Mouse (Mus musculus) spleen, adult 2 months (tissue): ENCODE results near the gene Krt77. TPM values are rescaled to one million over a fixed set of nuclear protein-coding genes. Genes with fewer than 3 reads are reported as not detected.

Experiments
- DNase-seq, 2 experiments: peaks; one replicate each; pipeline versions ENCODE4 v3.0.0 to v3.0.0-alpha.2; 2012 to 2021; ENCODE audit warnings: low spot score in 2 of 2, low read depth in 1 of 2
- H3K27ac ChIP-seq: fragments of 200-500 bp; 2 replicates; pipeline ENCODE4 v1.5.1; 2012; ENCODE audit warnings: low read length, inconsistent platforms; ENCODE audit not compliant: insufficient read depth
- H3K27me3 ChIP-seq: fragments of 200-500 bp; 2 replicates; pipeline ENCODE4 v1.6.1; 2012; ENCODE audit warnings: mild to moderate bottlenecking, moderate library complexity, low read length, inconsistent platforms; ENCODE audit not compliant: control insufficient read depth, insufficient read depth
- H3K36me3 ChIP-seq: fragments of 200-500 bp; 2 replicates; pipeline ENCODE4 v1.6.1; 2012; ENCODE audit warnings: mild to moderate bottlenecking, low read length, inconsistent platforms; ENCODE audit not compliant: control insufficient read depth, insufficient read depth
- H3K4me1 ChIP-seq: fragments of 200-500 bp; 2 replicates; pipeline ENCODE4 v1.6.1; 2011; ENCODE audit warnings: inconsistent platforms; ENCODE audit not compliant: control insufficient read depth, insufficient read depth, insufficient read length
- H3K4me3 ChIP-seq: fragments of 200-500 bp; 2 replicates; pipeline ENCODE4 v1.5.1; 2011; ENCODE audit warnings: mild to moderate bottlenecking, inconsistent platforms; ENCODE audit not compliant: insufficient read depth, insufficient read length; ENCODE audit errors: extremely low read depth
- CTCF ChIP-seq: fragments of 200-500 bp; IDR thresholded peaks from 2 replicates; pipeline ENCODE4 v1.5.1; 2011; ENCODE audit warnings: mild to moderate bottlenecking, inconsistent platforms; ENCODE audit not compliant: insufficient read depth, insufficient read length, insufficient replicate concordance; ENCODE audit errors: extremely low read depth
- POLR2A ChIP-seq: fragments of 200-500 bp; IDR thresholded peaks from 2 replicates; pipeline ENCODE4 v1.6.1; 2011; ENCODE audit warnings: low read depth, low read length, inconsistent platforms
- WGBS: fragments of 180-500 bp; shearing (Covaris S2); methylation state at CpG from one replicate; pipeline ENCODE4 v1.1.7; 2018; 5-methylcytosine and 5-hydroxymethylcytosine counted together
- polyA plus RNA-seq: library from polyadenylated mRNA; depleted of rRNA; stranded (reverse); fragments of >200 nt; gene quantifications from 2 replicates; pipeline ENCODE4 v1.2.3, GENCODE M21; 2012

Krt77 gene
- polyA plus RNA-seq, 1 experiment, result not detected

- DNase-seq, result no peak
- no peaks in the 10 kb centered on the region for H3K4me1 ChIP-seq
- no peaks in the 10 kb centered on the region for H3K36me3 ChIP-seq
- peaks cover 1% of the 10 kb centered on the region; the same call in 1 of the 2 replicates for H3K27me3 ChIP-seq
- no peak overlapping the region for H3K4me3 ChIP-seq
- H3K27ac ChIP-seq, result no peak overlapping the region
- TF ChIP-seq CTCF (no peak), POLR2A (no peak)
- WGBS, result 26% methylated on average over 11 of the region's 11 CpGs
Observed at GRCm38 (mm10) chr15:101858673-101859425, 10.7 kb downstream of the Krt77 start.

DNA sequence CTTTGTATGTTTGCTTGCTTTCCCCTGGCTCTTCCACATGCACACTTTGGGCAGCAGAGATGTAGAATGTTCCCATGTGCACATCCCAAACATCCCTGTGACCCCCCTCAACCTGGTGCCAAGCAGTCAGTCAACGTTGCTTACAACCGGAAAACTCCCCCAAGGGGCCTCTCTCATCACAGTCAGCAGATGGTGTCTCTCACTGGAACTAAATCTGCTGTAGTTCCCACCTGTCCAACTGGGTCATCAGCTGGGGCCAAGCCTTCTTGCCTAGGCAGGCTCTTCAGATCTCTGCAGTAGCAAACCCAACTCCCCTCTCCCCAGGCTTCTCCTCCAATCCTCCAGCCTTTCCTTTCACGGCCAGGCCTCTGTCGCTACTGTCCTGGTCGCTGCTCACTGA lies 12.8 kb downstream of the Krt77 start:
- Histone ChIP-seq H3K4me3 (no peak overlapping the region), H3K36me3 (no peaks in the 10 kb centered on the region), H3K27me3 (peaks cover 1% of the 10 kb centered on the region; the same call in 1 of the 2 replicates), H3K27ac (no peak overlapping the region), H3K4me1 (no peaks in the 10 kb centered on the region)
- no peak for TF ChIP-seq POLR2A
- no peak for TF ChIP-seq CTCF
- WGBS, result 69% methylated on average over 5 of the region's 5 CpGs
- DNase-seq, result no peak

GRCm38 (mm10) chr15:101855732-101856131 lies 13.8 kb downstream of the Krt77 start:
- Histone ChIP-seq H3K4me1 (no peaks in the 10 kb centered on the region), H3K4me3 (no peak overlapping the region), H3K27ac (no peak overlapping the region), H3K36me3 (no peaks in the 10 kb centered on the region), H3K27me3 (peaks cover 1% of the 10 kb centered on the region; the same call in 1 of the 2 replicates)
- TF ChIP-seq CTCF (no peak), POLR2A (no peak)
- 67% methylated on average over 3 of the region's 3 CpGs for WGBS
- no peak for DNase-seq

GRCm38 (mm10) chr15:101854294-101854693 lies 15.2 kb downstream of the Krt77 start:
- Histone ChIP-seq H3K27ac (no peak overlapping the region), H3K27me3 (peaks cover under 1% of the 10 kb centered on the region; the same call in 1 of the 2 replicates), H3K4me3 (no peak overlapping the region), H3K36me3 (no peaks in the 10 kb centered on the region), H3K4me1 (no peaks in the 10 kb centered on the region)
- WGBS, result 37% methylated on average over 5 of the region's 5 CpGs
- TF ChIP-seq POLR2A (no peak), CTCF (no peak)
- no peak for DNase-seq

GRCm38 (mm10) chr15:101852571-101852970 lies 16.9 kb downstream of the Krt77 start:
- no peak for TF ChIP-seq CTCF
- TF ChIP-seq POLR2A, result no peak
- DNase-seq, result no peak
- Histone ChIP-seq H3K4me1 (no peaks in the 10 kb centered on the region), H3K27ac (no peak overlapping the region), H3K27me3 (no peaks in the 10 kb centered on the region), H3K36me3 (no peaks in the 10 kb centered on the region), H3K4me3 (no peak overlapping the region)
- 34% methylated on average over 5 of the region's 5 CpGs for WGBS

GRCm38 (mm10) chr15:101850694-101851093 lies 18.8 kb downstream of the Krt77 start, which contains the start of gene Krt1:
Gene Krt1, minus strand, starts transcription at chr15:101850794.
- WGBS, result 79% methylated on average over 6 of the region's 6 CpGs
- H3K27me3 ChIP-seq, result peaks cover 4% of the 10 kb centered on the region
- DNase-seq, result no peak
- H3K27ac ChIP-seq, result no peak within 1 kb of the TSS
- TF ChIP-seq CTCF, result no peak
- no peak for TF ChIP-seq POLR2A
- H3K4me1 ChIP-seq, result peaks cover under 1% of the 10 kb centered on the region; the same call in 1 of the 2 replicates
- H3K4me3 ChIP-seq, result no peak within 1 kb of the TSS
- H3K36me3 ChIP-seq, result no peaks in the 10 kb centered on the region

GRCm38 (mm10) chr15:101845971-101846403 lies 23.5 kb downstream of the Krt77 start:
- TF ChIP-seq POLR2A (no peak), CTCF (no peak)
- H3K4me3 ChIP-seq, result peak overlapping the region; percentile 37; the same call in 1 of the 2 replicates
- DNase-seq, result no peak
- peaks cover 6% of the 10 kb centered on the region for H3K27me3 ChIP-seq
- no peaks in the 10 kb centered on the region for H3K36me3 ChIP-seq
- WGBS, result 2% methylated on average over 36 of the region's 37 CpGs
- no peak overlapping the region for H3K27ac ChIP-seq
- H3K4me1 ChIP-seq, result peaks cover 2% of the 10 kb centered on the region; the same call in 1 of the 2 replicates
